Mouse (Mus musculus) B cell, adult (primary cell): ENCODE results near the gene Olfr341. TPM values are rescaled to one million over a fixed set of nuclear protein-coding genes. Genes with fewer than 3 reads are reported as not detected.

Experiments used
- total RNA-seq: library from RNA; stranded (reverse); gene quantifications from 4 replicates; pipeline ENCODE4 v1.2.4, GENCODE M21; 2023; ENCODE audit not compliant: inconsistent age

The Olfr341 gene
- total RNA-seq, result not detected in 4 replicates

GRCm38 (mm10) chr2:36482368-36482767 lies at the start of gene Olfr341:
Gene Olfr341 (minus strand): TSS chr2:36482468.

GRCm38 (mm10) chr2:36524698-36525097 lies 42.4 kb upstream of the Olfr341 start, which contains the start of gene Olfr342:
Gene Olfr342 (plus strand): TSS chr2:36524998.

GRCm38 (mm10) chr2:36452287-36452686 lies 30.0 kb downstream of the Olfr341 start, which contains the start of gene Olfr340:
Gene Olfr340 (plus strand): TSS chr2:36452587.

Other genes with a start within 250 kb of the Olfr341 start
- gene Olfr338, start 108.9 kb downstream of the Olfr341 start, total RNA-seq, result not detected in 4 replicates
- gene Olfr339, start 63.5 kb downstream of the Olfr341 start, total RNA-seq, result not detected in 4 replicates
- gene Olfr340, start 29.9 kb downstream of the Olfr341 start, total RNA-seq, result not detected in 4 replicates
- gene Olfr342, start 42.5 kb upstream of the Olfr341 start, total RNA-seq, result not detected in 4 replicates
- 0.06 TPM in 1 of 4 replicates, not detected in the others for gene Olfr344, start 84.2 kb upstream of the Olfr341 start, total RNA-seq
- gene Olfr345, start 157.6 kb upstream of the Olfr341 start, total RNA-seq, result not detected in 4 replicates
- not detected in 4 replicates for gene Olfr346, start 203.3 kb upstream of the Olfr341 start, total RNA-seq
- gene Olfr347, start 249.4 kb upstream of the Olfr341 start, total RNA-seq, result not detected in 4 replicates